1 mouse cellular context compared by ENCODE assay signal in genomic region chr2:3282866-3283601, GRCm38 (mm10).
TF ChIP-seq lines count a peak whose summit lies in the region.

No protein-coding gene starts in this region.

TF ChIP-seq in MEL, 35 proteins besides CTCF, POLR2A, EP300 and RAD21:
- TF ChIP-seq MEF2A (IDR thresholded peaks at IDR 0.05; ENCODE audit: extremely low read depth, insufficient replicate concordance, low read depth, low read length, poor library complexity, severe bottlenecking) = no peak
- no peak; the same call in 1 of the 2 replicates for TF ChIP-seq ETS1 (IDR thresholded peaks at IDR 0.05; ENCODE audit: low read depth, low read length)
- no peak for TF ChIP-seq ZC3H11A (IDR thresholded peaks at IDR 0.05; ENCODE audit: low read depth, low read length)
- TF ChIP-seq TAL1 (IDR thresholded peaks at IDR 0.05; ENCODE audit: low read length) = no peak
- no peak for TF ChIP-seq MYC (IDR thresholded peaks at IDR 0.05; ENCODE audit: low read depth, low read length)
- TF ChIP-seq UBTF (IDR thresholded peaks at IDR 0.05; ENCODE audit: borderline replicate concordance, insufficient read depth, low read depth, low read length) = no peak
- TF ChIP-seq BHLHE40 (IDR thresholded peaks at IDR 0.05; ENCODE audit: borderline replicate concordance, low read depth, low read length) = no peak
- 0 out of 2 replicates have a peak, but pooled peaks have one; percentile 53 for TF ChIP-seq TBP (IDR thresholded peaks at IDR 0.05; ENCODE audit: low read depth, low read length)
- no peak for TF ChIP-seq RCOR1 (IDR thresholded peaks at IDR 0.05; ENCODE audit: low read depth, low read length)
- no peak for TF ChIP-seq MAFK (IDR thresholded peaks at IDR 0.05; ENCODE audit: borderline replicate concordance, low read depth, low read length)
- TF ChIP-seq CHD2 (IDR thresholded peaks at IDR 0.05; ENCODE audit: low read length) = no peak
- peak; percentile 43 for TF ChIP-seq GATA1 (IDR thresholded peaks at IDR 0.05; ENCODE audit: low read depth, low read length)
- no peak for TF ChIP-seq ELF1 (IDR thresholded peaks at IDR 0.05; ENCODE audit: low read depth, low read length)
- TF ChIP-seq MXI1 (IDR thresholded peaks at IDR 0.05; ENCODE audit: low read depth, low read length) = no peak
- no peak for TF ChIP-seq HCFC1 (IDR thresholded peaks at IDR 0.05; ENCODE audit: low read depth, low read length)
- no peak for TF ChIP-seq MAX (IDR thresholded peaks at IDR 0.05; ENCODE audit: low read length)
- TF ChIP-seq E2F4 (IDR thresholded peaks at IDR 0.05; ENCODE audit: borderline replicate concordance, low read depth, low read length) = no peak
- peak; percentile 78; the same call in 1 of the 2 replicates for TF ChIP-seq ZMIZ1 (IDR thresholded peaks at IDR 0.05; ENCODE audit: low read depth, low read length)
- no peak for TF ChIP-seq ZNF384 (IDR thresholded peaks at IDR 0.05; ENCODE audit: low read depth, low read length)
- no peak for TF ChIP-seq JUND (IDR thresholded peaks at IDR 0.05; ENCODE audit: low read depth, low read length)
- TF ChIP-seq NRF1 (IDR thresholded peaks at IDR 0.05; ENCODE audit: insufficient read depth, low read depth, low read length, poor library complexity, severe bottlenecking) = no peak
- TF ChIP-seq GABPA (IDR thresholded peaks at IDR 0.05; ENCODE audit: low read depth, low read length) = no peak
- no peak; the same call in 1 of the 2 replicates for TF ChIP-seq SIN3A (IDR thresholded peaks at IDR 0.05; ENCODE audit: low read length)
- 0 out of 2 replicates have a peak, but pooled peaks have one; percentile 84 for TF ChIP-seq CHD1 (IDR thresholded peaks at IDR 0.05; ENCODE audit: low read depth, low read length)
- no peak for TF ChIP-seq USF2 (IDR thresholded peaks at IDR 0.05; ENCODE audit: borderline replicate concordance in 1 of 2, insufficient read depth in 1 of 2, low read depth in 1 of 2, low read length in 2 of 2)
- TF ChIP-seq ZKSCAN1 (IDR thresholded peaks at IDR 0.05; ENCODE audit: low read depth, low read length) = no peak
- no peak for TF ChIP-seq SMC3 (IDR thresholded peaks at IDR 0.05; ENCODE audit: low read depth, low read length)
- TF ChIP-seq TCF12 (IDR thresholded peaks at IDR 0.05; ENCODE audit: low read depth, low read length) = no peak
- no peak for TF ChIP-seq KAT2A (conservative IDR thresholded peaks at IDR 0.05; ENCODE audit: low read depth, low read length)
- no peak for TF ChIP-seq MYB (IDR thresholded peaks at IDR 0.05; ENCODE audit: low read depth, low read length)
- TF ChIP-seq MAZ (IDR thresholded peaks at IDR 0.05; ENCODE audit: low read depth, low read length) = no peak
- TF ChIP-seq NELFE (IDR thresholded peaks at IDR 0.05; ENCODE audit: low read depth, low read length) = no peak; the same call in 1 of the 2 replicates
- TF ChIP-seq USF1 (IDR thresholded peaks at IDR 0.05; ENCODE audit: low read depth, low read length) = no peak
